Mouse (Mus musculus): ENCODE data around the gene Rtn3. TPM values are rescaled to one million over a fixed set of nuclear protein-coding genes. Genes with fewer than 3 reads are reported as not detected.

Gene Rtn3
- polyA plus RNA-seq, 1 experiment from 2014 or later = 672 TPM

DNA sequence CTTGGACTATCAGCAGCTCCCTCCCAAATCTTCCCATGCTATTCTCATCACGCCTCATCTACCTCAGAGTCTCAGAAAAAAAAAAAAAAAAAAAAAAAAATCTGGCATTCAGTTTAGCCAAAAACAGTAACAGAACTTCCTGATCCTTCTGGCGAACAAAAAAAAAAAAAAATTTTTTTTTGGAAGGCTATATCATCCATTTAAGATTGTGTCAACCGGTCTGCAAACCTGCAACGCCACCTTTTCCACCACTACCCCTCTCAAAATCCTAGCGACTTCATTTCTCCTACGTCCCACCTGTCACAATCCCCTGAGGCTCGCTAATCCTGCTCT, 849 bp downstream of the Rtn3 start:
- no peaks in the 10 kb centered on the region for H3K9me3 ChIP-seq
- H3K27me3 ChIP-seq = no peaks in the 10 kb centered on the region
- peak overlapping the region; percentile 100 for H3K4me3 ChIP-seq
- H3K9ac ChIP-seq = peak overlapping the region; percentile 100
- 0% methylated on average over 7 of the region's 7 CpGs for WGBS
- peak overlapping the region; percentile 79 for H3K4me2 ChIP-seq
- no peak for ATAC-seq (ENCODE audit: low FRiP score, low read depth)
- H3K27ac ChIP-seq (replicated peaks) = peak overlapping the region; percentile 100
- H3K4me1 ChIP-seq (replicated peaks) = peaks cover 41% of the 10 kb centered on the region
- no peaks in the 10 kb centered on the region for H3K36me3 ChIP-seq

DNA sequence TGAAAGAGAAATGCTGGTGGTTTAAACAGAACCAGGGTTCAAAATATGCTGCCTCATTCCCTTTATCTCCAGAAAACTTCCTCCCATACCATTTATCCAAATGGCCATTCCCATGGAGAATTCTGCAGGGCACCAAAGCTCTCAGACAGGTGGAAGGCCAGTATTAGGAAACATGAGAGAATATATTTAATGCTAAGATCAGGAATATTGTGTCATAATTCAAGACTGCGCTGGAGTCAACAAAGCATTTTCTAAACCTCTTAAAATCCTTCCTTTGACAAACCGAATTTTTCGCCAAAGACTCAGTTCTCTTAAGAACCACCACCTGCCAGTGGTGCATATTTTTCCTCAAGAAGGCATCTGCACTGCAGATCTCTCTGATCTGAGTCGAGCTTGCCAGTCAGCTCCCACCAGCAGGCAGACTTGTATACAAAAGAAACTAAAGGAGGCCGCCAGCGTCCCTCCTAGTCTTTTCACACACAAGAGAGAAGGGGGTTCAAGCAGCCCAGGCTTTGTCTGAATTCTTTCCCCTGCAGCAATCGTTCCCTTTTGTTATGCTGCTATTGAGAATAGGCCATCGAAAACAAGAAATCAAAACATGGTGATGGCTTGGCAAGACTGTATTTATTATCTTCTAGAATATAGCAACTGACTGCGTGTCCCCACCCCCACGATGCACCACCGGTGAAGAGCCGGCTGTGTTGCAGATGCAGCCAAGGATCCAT, 1.4 kb downstream of the Rtn3 start:
- Histone ChIP-seq H3K27me3 (no peaks in the 10 kb centered on the region), H3K9ac (peak overlapping the region; percentile 100), H3K36me3 (no peaks in the 10 kb centered on the region), H3K4me2 (peak overlapping the region; percentile 79), H3K27ac (replicated peaks) (peak overlapping the region; percentile 100), H3K4me1 (replicated peaks) (peaks cover 44% of the 10 kb centered on the region), H3K4me3 (peak overlapping the region; percentile 100), H3K9me3 (no peaks in the 10 kb centered on the region)
- no peak for ATAC-seq (ENCODE audit: low FRiP score, low read depth)
- WGBS = 2% methylated on average over 12 of the region's 12 CpGs

DNA sequence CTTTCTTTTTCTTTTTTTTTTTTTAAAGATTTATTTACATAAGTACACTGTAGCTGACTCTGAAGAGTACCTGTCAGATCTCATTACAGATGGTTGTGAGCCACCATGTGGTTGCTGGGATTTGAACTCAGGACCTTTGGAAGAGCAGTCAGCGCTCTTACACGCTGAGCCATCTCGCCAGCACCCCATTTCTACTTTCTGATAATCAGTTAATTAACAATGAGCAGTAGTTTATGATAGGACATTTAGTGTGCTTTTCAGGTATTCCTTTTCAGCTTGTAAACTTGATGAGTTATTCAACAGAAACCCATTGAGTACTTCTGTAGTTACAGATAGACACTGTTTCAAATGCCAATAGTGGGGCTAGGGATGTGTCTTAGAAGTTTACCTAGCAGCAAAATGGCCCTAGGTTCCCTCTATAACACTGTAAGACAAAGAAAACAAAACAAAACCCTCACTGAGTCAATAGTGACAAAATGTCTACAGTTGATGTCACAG, 3.3 kb downstream of the Rtn3 start:
- H3K4me1 ChIP-seq (replicated peaks) = peaks cover 50% of the 10 kb centered on the region
- H3K27ac ChIP-seq (replicated peaks) = no peak overlapping the region
- H3K27me3 ChIP-seq = no peaks in the 10 kb centered on the region
- no peaks in the 10 kb centered on the region for H3K9me3 ChIP-seq
- 96% methylated on average over 3 of the region's 3 CpGs for WGBS
- ATAC-seq (ENCODE audit: low FRiP score, low read depth) = no peak
- H3K9ac ChIP-seq = no peak overlapping the region
- peak overlapping the region; percentile 79 for H3K4me2 ChIP-seq
- H3K4me3 ChIP-seq = 0 out of 2 replicates have a peak overlapping the region, but pooled peaks have one; percentile 100
- no peaks in the 10 kb centered on the region for H3K36me3 ChIP-seq

- H3K27ac ChIP-seq (replicated peaks) = no peak overlapping the region
- WGBS = 89% methylated on average over 2 of the region's 2 CpGs
These were observed 12.4 kb downstream of the Rtn3 start for GRCm38 (mm10) chr19:7470643-7471042.

DNA sequence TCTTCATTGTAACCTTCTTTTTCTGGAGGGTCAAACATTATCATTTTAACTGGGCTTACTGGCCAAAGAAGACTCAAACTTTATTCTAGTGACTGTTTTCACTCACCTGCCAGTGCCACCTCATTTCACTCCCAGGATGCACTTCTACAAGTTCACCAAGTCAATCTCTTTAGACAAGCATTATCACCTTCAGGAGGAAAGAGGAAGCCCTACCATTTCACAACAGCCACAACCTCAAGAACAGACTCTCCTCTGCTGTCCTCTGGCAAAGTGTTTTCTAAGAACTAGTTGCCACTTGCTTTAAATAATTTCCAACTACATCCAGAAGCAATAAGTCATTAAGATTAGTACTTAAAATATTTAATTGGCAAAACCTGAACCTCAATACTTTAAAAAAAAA, 15.2 kb downstream of the Rtn3 start:
- H3K4me2 ChIP-seq = no peak overlapping the region
- H3K4me3 ChIP-seq = no peak overlapping the region
- H3K27me3 ChIP-seq = no peaks in the 10 kb centered on the region
- H3K27ac ChIP-seq (replicated peaks) = no peak overlapping the region
- H3K9me3 ChIP-seq = no peaks in the 10 kb centered on the region
- H3K4me1 ChIP-seq (replicated peaks) = peaks cover 5% of the 10 kb centered on the region; the same call in 1 of the 2 replicates
- peaks cover 10% of the 10 kb centered on the region; the same call in 1 of the 2 replicates for H3K36me3 ChIP-seq
- no peak for ATAC-seq (ENCODE audit: low FRiP score, low read depth)
- H3K9ac ChIP-seq = no peak overlapping the region

More at GRCm38 (mm10) chr19:7470643-7471042, 12.4 kb downstream of the Rtn3 start:
- Histone ChIP-seq H3K9ac (no peak overlapping the region), H3K27me3 (no peaks in the 10 kb centered on the region), H3K4me2 (no peak overlapping the region), H3K9me3 (no peaks in the 10 kb centered on the region), H3K4me1 (replicated peaks) (peaks cover 7% of the 10 kb centered on the region; the same call in 1 of the 2 replicates), H3K4me3 (no peak overlapping the region), H3K36me3 (peaks cover 10% of the 10 kb centered on the region; the same call in 1 of the 2 replicates)
- no peak for ATAC-seq (ENCODE audit: low FRiP score, low read depth)

DNA sequence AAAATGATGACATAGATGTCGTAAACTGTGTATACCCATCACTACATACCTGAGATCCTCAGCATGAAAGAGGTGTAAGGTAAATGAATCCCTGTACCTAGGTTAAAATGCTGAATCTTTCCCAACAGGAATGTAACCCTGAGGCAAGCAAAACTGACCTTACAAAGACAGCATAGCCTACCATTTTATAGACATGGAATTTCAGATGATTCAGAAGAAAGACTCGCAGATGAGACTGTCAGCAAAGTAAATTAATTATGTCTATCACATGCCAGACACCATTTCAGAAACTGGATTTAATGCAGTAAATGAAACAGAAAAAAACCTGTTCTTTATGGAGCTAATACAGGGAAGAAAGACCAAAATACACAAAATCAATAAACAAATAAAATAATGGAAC, 23.7 kb downstream of the Rtn3 start:
- no peak overlapping the region for H3K4me2 ChIP-seq
- no peaks in the 10 kb centered on the region for H3K9me3 ChIP-seq
- H3K4me1 ChIP-seq (replicated peaks) = peaks cover 16% of the 10 kb centered on the region
- WGBS = 77% methylated on average over 2 of the region's 2 CpGs
- H3K36me3 ChIP-seq = 0 out of 2 replicates have a peak, but pooled peaks cover 4% of the 10 kb centered on the region
- no peak for ATAC-seq (ENCODE audit: low FRiP score, low read depth)
- H3K27ac ChIP-seq (replicated peaks) = no peak overlapping the region
- H3K27me3 ChIP-seq = no peaks in the 10 kb centered on the region
- no peak overlapping the region for H3K9ac ChIP-seq
- H3K4me3 ChIP-seq = no peak overlapping the region

- H3K27me3 ChIP-seq = no peaks in the 10 kb centered on the region
- ATAC-seq (ENCODE audit: low FRiP score, low read depth) = no peak
- peaks cover 16% of the 10 kb centered on the region for H3K4me1 ChIP-seq (replicated peaks)
- no peak overlapping the region for H3K4me2 ChIP-seq
- H3K9me3 ChIP-seq = no peaks in the 10 kb centered on the region
- H3K27ac ChIP-seq (replicated peaks) = no peak overlapping the region
- no peak overlapping the region for H3K9ac ChIP-seq
- H3K4me3 ChIP-seq = no peak overlapping the region
- H3K36me3 ChIP-seq = 0 out of 2 replicates have a peak, but pooled peaks cover 4% of the 10 kb centered on the region
These were observed 24.2 kb downstream of the Rtn3 start for GRCm38 (mm10) chr19:7458901-7459300.

DNA sequence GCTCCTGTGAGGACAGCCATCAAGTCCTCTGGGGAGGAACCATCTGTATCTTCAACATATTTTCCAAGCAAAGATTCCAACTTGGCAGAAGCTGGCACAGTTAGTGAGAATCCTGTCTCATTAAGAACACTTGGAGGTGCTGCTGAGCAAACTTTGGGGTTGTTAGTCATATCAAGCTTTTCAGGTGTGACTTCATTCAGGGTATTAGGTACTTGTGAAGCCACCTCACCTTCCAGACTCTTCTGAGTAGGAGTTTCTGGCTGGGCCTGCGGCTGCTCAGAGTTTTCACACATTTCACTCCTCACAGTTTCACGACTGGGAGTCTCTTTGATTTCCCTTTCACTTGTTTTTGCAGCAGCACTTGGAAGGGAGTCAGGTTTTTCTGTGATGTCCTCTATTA, 26.3 kb downstream of the Rtn3 start:
- WGBS = 89% methylated on average over 2 of the region's 2 CpGs
- Histone ChIP-seq H3K4me3 (no peak overlapping the region), H3K36me3 (0 out of 2 replicates have a peak, but pooled peaks cover 4% of the 10 kb centered on the region), H3K9ac (no peak overlapping the region), H3K27me3 (no peaks in the 10 kb centered on the region), H3K4me2 (no peak overlapping the region), H3K9me3 (no peaks in the 10 kb centered on the region), H3K4me1 (replicated peaks) (peaks cover 16% of the 10 kb centered on the region), H3K27ac (replicated peaks) (no peak overlapping the region)
- ATAC-seq (ENCODE audit: low FRiP score, low read depth) = no peak

DNA sequence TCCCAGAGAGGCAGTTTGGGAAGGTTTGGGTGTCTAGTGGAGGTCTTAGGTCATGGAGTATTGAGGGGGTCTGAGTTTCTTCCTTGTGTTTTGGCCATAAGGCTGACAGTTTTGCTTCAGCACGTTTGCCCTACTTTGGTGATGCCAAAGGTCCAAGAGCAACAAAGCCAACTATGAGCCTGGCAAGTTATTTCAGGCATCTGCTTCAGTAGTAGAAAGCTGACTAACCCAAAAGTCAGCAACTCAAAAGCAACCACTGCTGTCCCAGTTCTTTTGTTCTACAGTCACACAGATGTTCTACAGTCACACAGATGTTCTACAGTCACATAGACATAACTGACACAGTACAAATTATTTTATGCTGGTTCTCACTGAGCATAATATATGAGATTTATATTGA, 37.5 kb downstream of the Rtn3 start:
- 76% methylated on average over 1 of the region's 1 CpGs for WGBS
- H3K36me3 ChIP-seq = peaks cover 12% of the 10 kb centered on the region; the same call in 1 of the 2 replicates
- peaks cover 10% of the 10 kb centered on the region for H3K4me1 ChIP-seq (replicated peaks)
- no peak overlapping the region for H3K27ac ChIP-seq (replicated peaks)
- H3K9me3 ChIP-seq = no peaks in the 10 kb centered on the region
- H3K27me3 ChIP-seq = no peaks in the 10 kb centered on the region
- H3K4me3 ChIP-seq = no peak overlapping the region
- no peak overlapping the region for H3K9ac ChIP-seq
- H3K4me2 ChIP-seq = no peak overlapping the region
- ATAC-seq (ENCODE audit: low FRiP score, low read depth) = no peak

- WGBS = 92% methylated on average over 2 of the region's 2 CpGs
- Histone ChIP-seq H3K9ac (no peak overlapping the region), H3K4me2 (no peak overlapping the region), H3K27ac (replicated peaks) (no peak overlapping the region), H3K4me3 (no peak overlapping the region), H3K36me3 (peaks cover 12% of the 10 kb centered on the region; the same call in 1 of the 2 replicates), H3K4me1 (replicated peaks) (peaks cover 11% of the 10 kb centered on the region), H3K27me3 (no peaks in the 10 kb centered on the region), H3K9me3 (no peaks in the 10 kb centered on the region)
- ATAC-seq (ENCODE audit: low FRiP score, low read depth) = no peak
These were observed 38.0 kb downstream of the Rtn3 start for GRCm38 (mm10) chr19:7445105-7445504.

- 55% methylated on average over 14 of the region's 14 CpGs for WGBS
These were observed 41.6 kb downstream of the Rtn3 start for GRCm38 (mm10) chr19:7441493-7441892.

GRCm38 (mm10) chr19:7438295-7438694, 44.8 kb downstream of the Rtn3 start:
- peaks cover 15% of the 10 kb centered on the region for H3K4me1 ChIP-seq (replicated peaks)
- no peaks in the 10 kb centered on the region for H3K9me3 ChIP-seq
- no peak overlapping the region for H3K4me3 ChIP-seq
- no peak for ATAC-seq (ENCODE audit: low FRiP score, low read depth)
- peaks cover 19% of the 10 kb centered on the region for H3K36me3 ChIP-seq
- H3K27ac ChIP-seq (replicated peaks) = no peak overlapping the region
- no peak overlapping the region for H3K4me2 ChIP-seq
- no peak overlapping the region for H3K9ac ChIP-seq
- no peaks in the 10 kb centered on the region for H3K27me3 ChIP-seq

More at GRCm38 (mm10) chr19:7441493-7441892, 41.6 kb downstream of the Rtn3 start:
- Histone ChIP-seq H3K27me3 (no peaks in the 10 kb centered on the region), H3K9me3 (no peaks in the 10 kb centered on the region), H3K4me3 (no peak overlapping the region), H3K4me1 (replicated peaks) (peaks cover 15% of the 10 kb centered on the region), H3K4me2 (no peak overlapping the region), H3K36me3 (peaks cover 7% of the 10 kb centered on the region; the same call in 1 of the 2 replicates), H3K27ac (replicated peaks) (no peak overlapping the region), H3K9ac (no peak overlapping the region)
- peak; percentile 52 for ATAC-seq (ENCODE audit: low FRiP score, low read depth)
